Mouse (Mus musculus) stomach, embryonic 14.5 days (tissue): Measurements from ENCODE around the gene Slfn8. TPM values are rescaled to one million over a fixed set of nuclear protein-coding genes. Genes with fewer than 3 reads are reported as not detected.

Experiments
- ATAC-seq: fragments of 200-750 bp; cut with Nextera tagmentation; 2 replicates; pipeline ENCODE4 v1.8.0; 2017; ENCODE audit warnings: low read depth, moderate TSS enrichment; ENCODE audit not compliant: insufficient number of reproducible peaks, insufficient read depth, low FRiP score
- H3K27ac ChIP-seq: fragments of 300-500 bp; sonication (generic); 2 replicates; pipeline ENCODE4 v1.5.1; 2014; ENCODE audit warnings: mild to moderate bottlenecking, low read length, moderate library complexity, mixed read lengths
- H3K27me3 ChIP-seq: fragments of 300-500 bp; sonication (generic); 2 replicates; pipeline ENCODE4 v1.6.1; 2014; ENCODE audit warnings: low read length, control low read depth, mixed read lengths; ENCODE audit not compliant: control insufficient read depth, insufficient read depth
- H3K36me3 ChIP-seq: fragments of 300-500 bp; sonication (generic); 2 replicates; pipeline ENCODE4 v1.6.1; 2014; ENCODE audit warnings: mild to moderate bottlenecking, control low read depth, low read length, moderate library complexity, mixed read lengths; ENCODE audit not compliant: control insufficient read depth, insufficient read depth
- H3K4me1 ChIP-seq: fragments of 300-500 bp; sonication (generic); 2 replicates; pipeline ENCODE4 v1.6.1; 2014; ENCODE audit warnings: low read length, control low read depth, mixed read lengths; ENCODE audit not compliant: control insufficient read depth, insufficient read depth
- H3K4me2 ChIP-seq: fragments of 300-500 bp; sonication (generic); replicated peaks from 2 replicates; pipeline ENCODE4 v1.6.1; 2014; ENCODE audit warnings: low read depth, low read length, control low read depth
- H3K4me3 ChIP-seq: fragments of 300-500 bp; sonication (generic); 2 replicates; pipeline ENCODE4 v1.5.1; 2014; ENCODE audit warnings: low read depth, low read length, control low read depth
- H3K9ac ChIP-seq: fragments of 300-500 bp; sonication (generic); replicated peaks from 2 replicates; pipeline ENCODE4 v1.6.1; 2014; ENCODE audit warnings: low read depth, mild to moderate bottlenecking, control low read depth, low read length, moderate library complexity, mixed read lengths
- H3K9me3 ChIP-seq: fragments of 300-500 bp; sonication (generic); 2 replicates; pipeline ENCODE4 v1.6.1; 2016; ENCODE audit warnings: low read depth, low read length, control low read depth; ENCODE audit not compliant: control insufficient read depth
- WGBS: fragments of 180-500 bp; shearing (Covaris S2); extraction: QIAGEN DNeasy Blood & Tissue Kit; methylation state at CpG from one replicate; pipeline ENCODE4 v1.1.7; 2014; 5-methylcytosine and 5-hydroxymethylcytosine counted together
- microRNA-seq: library from miRNA; unstranded; fragments of <30 nt; microRNA quantifications from one replicate; pipeline ENCODE4, GENCODE M21; 2016
- polyA plus RNA-seq: library from polyadenylated mRNA; unstranded; fragments of >200 nt; fragmentation: Nextera tagmentation; extraction: Ambion mirVana; gene quantifications from 2 replicates; pipeline ENCODE4 v1.2.1, GENCODE M21; 2014

The Slfn8 gene
- polyA plus RNA-seq, 1 experiment from 2014 or later: 0.78 TPM

DNA sequence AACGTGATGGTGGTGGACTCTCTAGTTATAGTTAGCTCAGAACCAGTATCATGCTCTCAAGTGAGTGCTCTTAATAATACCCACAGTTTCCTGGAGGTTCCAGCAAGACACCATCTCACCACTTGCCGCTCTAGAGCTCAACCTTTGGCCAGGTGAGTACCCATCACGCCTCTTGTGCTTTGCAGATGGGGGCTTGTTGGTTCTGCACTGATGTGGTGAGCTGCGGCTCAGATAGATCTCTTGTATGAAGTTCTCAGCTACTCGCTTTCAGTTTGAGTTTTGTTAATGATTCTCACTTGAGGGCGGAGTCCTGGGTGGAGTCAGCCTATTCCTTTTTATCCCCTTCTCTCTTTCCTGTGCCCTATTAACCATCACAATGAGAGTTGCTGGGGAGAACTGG, 66.0 kb downstream of the Slfn8 start:
- WGBS: 75% methylated on average over 6 of the region's 6 CpGs
- ATAC-seq: no peak
- peaks cover 18% of the 10 kb centered on the region for H3K27me3 ChIP-seq

DNA sequence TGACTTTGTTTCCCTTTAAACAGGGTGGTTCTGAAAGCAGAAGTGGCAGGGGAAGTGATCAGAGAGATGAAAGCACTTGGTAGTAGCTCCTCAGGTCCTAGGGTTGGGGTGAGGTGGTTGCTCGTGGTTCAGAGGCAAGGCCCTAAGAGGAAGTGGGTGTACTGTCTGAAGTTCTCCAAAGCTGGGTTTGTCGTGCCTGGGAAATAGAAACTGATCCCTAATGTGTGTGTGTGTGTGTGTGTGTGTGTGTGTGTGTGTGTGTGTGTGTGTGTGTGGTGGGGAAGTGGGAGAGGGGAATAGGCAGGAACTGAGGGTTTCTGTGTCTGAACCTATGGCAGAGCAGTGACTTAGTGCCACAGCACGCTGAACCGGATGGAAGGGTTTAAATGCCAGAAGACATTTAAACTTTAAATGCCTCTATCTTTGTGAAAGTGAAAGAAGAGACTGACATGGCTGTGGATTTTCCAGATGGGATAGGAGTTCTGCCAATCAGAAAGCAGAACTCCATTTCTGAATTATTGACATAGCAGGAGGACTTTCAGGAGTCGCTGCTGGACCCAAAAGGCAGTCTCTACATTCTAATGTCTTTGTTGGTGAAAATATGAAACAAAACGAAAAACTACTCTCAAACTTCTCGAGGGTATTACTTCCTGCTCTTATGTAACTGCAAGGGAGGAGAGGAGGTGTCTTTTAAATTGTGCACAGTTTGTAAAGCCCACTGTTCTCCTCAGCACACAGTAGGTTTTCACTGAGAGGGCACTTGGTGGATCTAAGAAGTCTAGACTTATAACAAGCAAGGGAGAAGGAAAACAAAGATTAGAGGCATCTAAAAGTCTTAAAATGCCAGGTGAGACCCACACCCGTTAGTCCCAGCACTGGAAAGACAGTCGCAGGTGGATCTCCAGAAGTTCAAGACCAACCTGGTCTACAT, 67.7 kb downstream of the Slfn8 start:
- ATAC-seq: no peak
- Histone ChIP-seq H3K4me3 (no peak overlapping the region), H3K9me3 (no peaks in the 10 kb centered on the region), H3K4me2 (no peak overlapping the region), H3K36me3 (no peaks in the 10 kb centered on the region), H3K27ac (no peak overlapping the region), H3K9ac (no peak overlapping the region), H3K27me3 (peaks cover 18% of the 10 kb centered on the region), H3K4me1 (no peaks in the 10 kb centered on the region)
- WGBS: 61% methylated on average over 9 of the region's 9 CpGs

More for the DNA sequence above, 66.0 kb downstream of the Slfn8 start:
- Histone ChIP-seq H3K4me2 (no peak overlapping the region), H3K36me3 (no peaks in the 10 kb centered on the region), H3K4me1 (no peaks in the 10 kb centered on the region), H3K9ac (no peak overlapping the region), H3K27ac (no peak overlapping the region), H3K4me3 (no peak overlapping the region), H3K9me3 (no peaks in the 10 kb centered on the region)

Small RNA genes within 50 kb of the gene (microRNA-seq; reads per million reads assigned to microRNA genes)
- gene Gm27598: not detected
- not detected for gene Mir7679

Other genes with a start within 250 kb of the Slfn8 start
- 34.9 and 43.4 TPM in 2 replicates for gene Lig3, start 239.7 kb downstream of the Slfn8 start, polyA plus RNA-seq
- gene Rffl, start 149.6 kb downstream of the Slfn8 start, polyA plus RNA-seq: 17.9 and 19.5 TPM in 2 replicates
- gene Rad51d, start 130.2 kb downstream of the Slfn8 start, polyA plus RNA-seq: 14.1 and 14.4 TPM in 2 replicates
- gene Fndc8, start 128.7 kb downstream of the Slfn8 start, polyA plus RNA-seq: 0.12 and 0.34 TPM in 2 replicates
- gene Nle1, start 112.4 kb downstream of the Slfn8 start, polyA plus RNA-seq: 30.9 and 31.6 TPM in 2 replicates
- 1.6 and 1.8 TPM in 2 replicates for gene Unc45b, start 110.3 kb downstream of the Slfn8 start, polyA plus RNA-seq
- 1.3 and 1.8 TPM in 2 replicates for gene Slfn5, start 69.5 kb downstream of the Slfn8 start, polyA plus RNA-seq
- 30.6 and 35.9 TPM in 2 replicates for gene Slfn9, start 29.0 kb downstream of the Slfn8 start, polyA plus RNA-seq
- gene Slfn2, start 44.3 kb upstream of the Slfn8 start, polyA plus RNA-seq: 3.4 and 4.9 TPM in 2 replicates
- 0.22 TPM in 1 of 2 replicates, not detected in the other for gene Slfn1, start 96.0 kb upstream of the Slfn8 start, polyA plus RNA-seq
- 0.19 TPM in 1 of 2 replicates, not detected in the other for gene Slfn4, start 154.4 kb upstream of the Slfn8 start, polyA plus RNA-seq
- 0.57 and 0.77 TPM in 2 replicates for gene Slfn3, start 170.5 kb upstream of the Slfn8 start, polyA plus RNA-seq